Mouse (Mus musculus): ENCODE measurements at regions not wholly inside any gene's neighbourhood (a gene's known extent, or its start where the extent isn't known, plus 50 kb on each side); places are given as distances from the start of the nearest gene placed in this dataset.

GRCm38 (mm10) chr4:4532196-4532595 lies 261.0 kb downstream of the Impad1 start:
- TF ChIP-seq HCFC1 (IDR thresholded peaks at IDR 0.05; ENCODE audit: borderline replicate concordance, insufficient read depth, low read length) (no peak), MAFK (IDR thresholded peaks at IDR 0.05; ENCODE audit: insufficient read depth, low read depth, low read length) (no peak), ZNF384 (IDR thresholded peaks at IDR 0.05; ENCODE audit: low read depth, low read length) (no peak), CHD2 (IDR thresholded peaks at IDR 0.05; ENCODE audit: low read depth, low read length) (no peak), ZC3H11A (IDR thresholded peaks at IDR 0.05; ENCODE audit: borderline replicate concordance, low read depth, low read length) (no peak)
- no peak overlapping the region for H3K9ac ChIP-seq (ENCODE audit: insufficient read depth, low read depth, low read length, poor library complexity, severe bottlenecking)
- no peaks in the 10 kb centered on the region for H3K36me3 ChIP-seq (ENCODE audit: control insufficient read depth, insufficient read depth, low read length, poor library complexity, severe bottlenecking)
- no peaks in the 10 kb centered on the region for H3K9me3 ChIP-seq (ENCODE audit: control insufficient read depth, insufficient read depth, low read depth, low read length)
- in situ Hi-C loops (cut with MboI; ENCODE audit: low sequenced_read_pairs in 2 of 2, unreplicated experiment in 2 of 2), result no loop called here
- H3K4me3 ChIP-seq (ENCODE audit: insufficient read depth in 1 of 2, low read depth in 1 of 2, low read length in 2 of 2, poor library complexity in 1 of 2, severe bottlenecking in 1 of 2), result no peak overlapping the region
- H3K27ac ChIP-seq (ENCODE audit: insufficient read depth, low read depth, low read length, poor library complexity, severe bottlenecking), result no peak overlapping the region
- no peaks in the 10 kb centered on the region for H3K4me1 ChIP-seq (ENCODE audit: control insufficient read depth in 2 of 2, insufficient read depth in 2 of 2, low read length in 2 of 2, poor library complexity in 1 of 2)
- DNase-seq (ENCODE audit: low read depth, low spot score), result no peak

- no peaks in the 10 kb centered on the region for H3K36me3 ChIP-seq (ENCODE audit: control insufficient read depth, insufficient read depth, low read length, poor library complexity, severe bottlenecking)
- H3K4me3 ChIP-seq (ENCODE audit: insufficient read depth in 1 of 2, low read depth in 1 of 2, low read length in 2 of 2, poor library complexity in 1 of 2, severe bottlenecking in 1 of 2), result no peak overlapping the region
- no peak overlapping the region for H3K9ac ChIP-seq (ENCODE audit: insufficient read depth, low read depth, low read length, poor library complexity, severe bottlenecking)
- no peaks in the 10 kb centered on the region for H3K4me1 ChIP-seq (ENCODE audit: control insufficient read depth in 2 of 2, insufficient read depth in 2 of 2, low read length in 2 of 2, poor library complexity in 1 of 2)
- no peak for DNase-seq (ENCODE audit: low read depth, low spot score)
- H3K9me3 ChIP-seq (ENCODE audit: control insufficient read depth, insufficient read depth, low read depth, low read length), result no peaks in the 10 kb centered on the region
- TF ChIP-seq CHD2 (IDR thresholded peaks at IDR 0.05; ENCODE audit: low read depth, low read length) (no peak), MAFK (IDR thresholded peaks at IDR 0.05; ENCODE audit: insufficient read depth, low read depth, low read length) (no peak), ZC3H11A (IDR thresholded peaks at IDR 0.05; ENCODE audit: borderline replicate concordance, low read depth, low read length) (no peak), HCFC1 (IDR thresholded peaks at IDR 0.05; ENCODE audit: borderline replicate concordance, insufficient read depth, low read length) (no peak)
- in situ Hi-C loops (cut with MboI; ENCODE audit: low sequenced_read_pairs in 2 of 2, unreplicated experiment in 2 of 2), result no loop called here
- H3K27ac ChIP-seq (ENCODE audit: insufficient read depth, low read depth, low read length, poor library complexity, severe bottlenecking), result no peak overlapping the region
Observed at GRCm38 (mm10) chr4:4528311-4528710, 264.8 kb downstream of the Impad1 start.

GRCm38 (mm10) chr4:4521757-4522156 lies 271.4 kb downstream of the Impad1 start:
- H3K9ac ChIP-seq (ENCODE audit: insufficient read depth, low read depth, low read length, poor library complexity, severe bottlenecking), result no peak overlapping the region
- no peaks in the 10 kb centered on the region for H3K36me3 ChIP-seq (ENCODE audit: control insufficient read depth, insufficient read depth, low read length, poor library complexity, severe bottlenecking)
- no peak for DNase-seq (ENCODE audit: low read depth, low spot score)
- no peak overlapping the region for H3K27ac ChIP-seq (ENCODE audit: insufficient read depth, low read depth, low read length, poor library complexity, severe bottlenecking)
- no peak for TF ChIP-seq MAFK (IDR thresholded peaks at IDR 0.05; ENCODE audit: insufficient read depth, low read depth, low read length)
- TF ChIP-seq ZNF384 (IDR thresholded peaks at IDR 0.05; ENCODE audit: low read depth, low read length), result no peak
- no peak for TF ChIP-seq HCFC1 (IDR thresholded peaks at IDR 0.05; ENCODE audit: borderline replicate concordance, insufficient read depth, low read length)
- no peak for TF ChIP-seq CHD2 (IDR thresholded peaks at IDR 0.05; ENCODE audit: low read depth, low read length)
- TF ChIP-seq ZC3H11A (IDR thresholded peaks at IDR 0.05; ENCODE audit: borderline replicate concordance, low read depth, low read length), result no peak
- H3K4me3 ChIP-seq (ENCODE audit: insufficient read depth in 1 of 2, low read depth in 1 of 2, low read length in 2 of 2, poor library complexity in 1 of 2, severe bottlenecking in 1 of 2), result no peak overlapping the region
- H3K9me3 ChIP-seq (ENCODE audit: control insufficient read depth, insufficient read depth, low read depth, low read length), result no peaks in the 10 kb centered on the region
- in situ Hi-C loops (cut with MboI; ENCODE audit: low sequenced_read_pairs in 2 of 2, unreplicated experiment in 2 of 2), result no loop called here
- H3K4me1 ChIP-seq (ENCODE audit: control insufficient read depth in 2 of 2, insufficient read depth in 2 of 2, low read length in 2 of 2, poor library complexity in 1 of 2), result no peaks in the 10 kb centered on the region

- Histone ChIP-seq H3K27ac (ENCODE audit: insufficient read depth, low read depth, low read length, poor library complexity, severe bottlenecking) (no peak overlapping the region), H3K9ac (ENCODE audit: insufficient read depth, low read depth, low read length, poor library complexity, severe bottlenecking) (no peak overlapping the region), H3K36me3 (ENCODE audit: control insufficient read depth, insufficient read depth, low read length, poor library complexity, severe bottlenecking) (no peaks in the 10 kb centered on the region), H3K4me3 (ENCODE audit: insufficient read depth in 1 of 2, low read depth in 1 of 2, low read length in 2 of 2, poor library complexity in 1 of 2, severe bottlenecking in 1 of 2) (no peak overlapping the region), H3K4me1 (ENCODE audit: control insufficient read depth in 2 of 2, insufficient read depth in 2 of 2, low read length in 2 of 2, poor library complexity in 1 of 2) (no peaks in the 10 kb centered on the region), H3K9me3 (ENCODE audit: control insufficient read depth, insufficient read depth, low read depth, low read length) (no peaks in the 10 kb centered on the region)
- in situ Hi-C loops (cut with MboI; ENCODE audit: low sequenced_read_pairs in 2 of 2, unreplicated experiment in 2 of 2), result no loop called here
- TF ChIP-seq HCFC1 (IDR thresholded peaks at IDR 0.05; ENCODE audit: borderline replicate concordance, insufficient read depth, low read length), result no peak
- no peak for TF ChIP-seq CHD2 (IDR thresholded peaks at IDR 0.05; ENCODE audit: low read depth, low read length)
- no peak for TF ChIP-seq ZC3H11A (IDR thresholded peaks at IDR 0.05; ENCODE audit: borderline replicate concordance, low read depth, low read length)
- no peak for TF ChIP-seq MAFK (IDR thresholded peaks at IDR 0.05; ENCODE audit: insufficient read depth, low read depth, low read length)
- TF ChIP-seq ZNF384 (IDR thresholded peaks at IDR 0.05; ENCODE audit: low read depth, low read length), result no peak
- DNase-seq (ENCODE audit: low read depth, low spot score), result no peak
Observed at GRCm38 (mm10) chr4:4518741-4519140, 274.4 kb downstream of the Impad1 start.

- H3K4me1 ChIP-seq (ENCODE audit: control insufficient read depth in 2 of 2, insufficient read depth in 2 of 2, low read length in 2 of 2, poor library complexity in 1 of 2), result no peaks in the 10 kb centered on the region
- no peak for TF ChIP-seq CHD2 (IDR thresholded peaks at IDR 0.05; ENCODE audit: low read depth, low read length)
- no peak for TF ChIP-seq ZC3H11A (IDR thresholded peaks at IDR 0.05; ENCODE audit: borderline replicate concordance, low read depth, low read length)
- TF ChIP-seq ZNF384 (IDR thresholded peaks at IDR 0.05; ENCODE audit: low read depth, low read length), result no peak
- TF ChIP-seq HCFC1 (IDR thresholded peaks at IDR 0.05; ENCODE audit: borderline replicate concordance, insufficient read depth, low read length), result no peak
- TF ChIP-seq MAFK (IDR thresholded peaks at IDR 0.05; ENCODE audit: insufficient read depth, low read depth, low read length), result no peak
- in situ Hi-C loops (cut with MboI; ENCODE audit: low sequenced_read_pairs in 2 of 2, unreplicated experiment in 2 of 2), result no loop called here
- no peaks in the 10 kb centered on the region for H3K9me3 ChIP-seq (ENCODE audit: control insufficient read depth, insufficient read depth, low read depth, low read length)
- H3K4me3 ChIP-seq (ENCODE audit: insufficient read depth in 1 of 2, low read depth in 1 of 2, low read length in 2 of 2, poor library complexity in 1 of 2, severe bottlenecking in 1 of 2), result no peak overlapping the region
- DNase-seq (ENCODE audit: low read depth, low spot score), result no peak
- H3K36me3 ChIP-seq (ENCODE audit: control insufficient read depth, insufficient read depth, low read length, poor library complexity, severe bottlenecking), result no peaks in the 10 kb centered on the region
- H3K27ac ChIP-seq (ENCODE audit: insufficient read depth, low read depth, low read length, poor library complexity, severe bottlenecking), result no peak overlapping the region
- no peak overlapping the region for H3K9ac ChIP-seq (ENCODE audit: insufficient read depth, low read depth, low read length, poor library complexity, severe bottlenecking)
Observed at GRCm38 (mm10) chr4:4513351-4513750, 279.8 kb downstream of the Impad1 start.

Measured in ES-E14 (cell line).